Mouse (Mus musculus): ENCODE results near the gene Prss54. TPM values are rescaled to one million over a fixed set of nuclear protein-coding genes. Genes with fewer than 3 reads are reported as not detected.
"Not testable (repeated sequence)": the region's sequence is repeated elsewhere in the genome, so short reads cannot be mapped to it uniquely, and the experiment has no call there.

The Prss54 gene
- not detected for total RNA-seq (2022)

DNA sequence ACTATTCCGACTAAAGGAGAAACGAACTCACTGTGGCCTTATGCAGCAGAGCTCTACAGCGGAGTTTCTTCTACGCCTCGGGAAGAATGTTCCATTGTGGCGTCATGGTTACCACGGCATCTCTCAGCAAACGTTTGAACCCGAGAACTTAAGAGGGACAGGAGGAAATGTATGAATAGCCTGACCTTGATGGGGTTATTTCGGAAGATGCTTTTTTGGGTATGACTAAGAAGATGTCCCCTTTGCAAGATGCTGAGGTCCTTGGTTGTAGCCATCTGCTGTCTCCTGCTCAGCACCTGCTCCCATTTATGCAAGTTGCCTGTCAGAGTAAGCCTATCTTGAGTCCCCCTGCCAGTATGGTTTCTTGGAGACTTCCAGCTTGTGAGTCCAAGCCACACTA lies at the start of gene Prss54:
Gene Prss54, minus strand, starts transcription at position 101 of the 400 bp plus-strand sequence.
- no peak for DNase-seq

DNA sequence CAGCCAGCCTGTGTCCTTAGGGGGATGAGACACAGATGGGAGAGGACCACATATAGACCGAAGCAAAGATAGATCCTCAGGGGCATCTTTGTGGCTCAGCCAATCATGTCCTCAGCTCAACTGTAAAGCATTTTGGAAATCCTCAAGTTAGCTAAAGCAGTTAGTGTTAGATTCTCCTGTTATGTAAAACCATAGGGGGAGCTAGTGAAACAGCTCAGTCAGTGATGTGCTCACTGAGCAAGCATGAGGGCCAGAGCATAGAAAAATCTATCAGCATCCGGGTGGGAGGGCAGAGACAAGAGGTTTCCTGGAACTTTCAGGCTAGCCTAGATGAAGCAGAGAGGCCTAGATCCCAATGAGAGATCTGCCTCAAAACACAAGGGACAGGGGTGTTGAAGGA lies 48.7 kb upstream of the Prss54 start:
- no peak for DNase-seq

- no peak for DNase-seq
These were observed 43.9 kb upstream of the Prss54 start for GRCm38 (mm10) chr8:95620046-95620445.

DNA sequence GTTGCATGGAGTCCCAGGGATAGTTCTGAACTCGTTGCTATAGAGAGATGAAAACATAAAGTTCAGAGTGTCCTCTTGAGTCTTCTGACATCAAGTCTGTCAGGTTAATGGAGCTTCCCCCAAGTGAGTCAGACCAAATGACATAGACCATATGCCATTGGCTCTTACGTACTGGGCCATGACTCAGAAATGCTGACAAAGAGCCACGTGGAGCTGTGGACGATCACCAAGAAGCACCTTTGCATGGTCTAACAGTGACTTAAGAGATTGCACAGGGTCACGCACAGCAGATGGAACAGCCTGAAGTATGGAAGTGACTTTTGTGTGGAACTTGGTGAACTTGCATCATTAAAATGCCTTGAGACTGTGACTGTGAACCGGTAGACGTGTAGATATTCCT lies 40.2 kb upstream of the Prss54 start:
- no peak for DNase-seq

- DNase-seq = no peak
These were observed 35.6 kb upstream of the Prss54 start for GRCm38 (mm10) chr8:95611769-95612168.

GRCm38 (mm10) chr8:95610749-95611148 lies 34.6 kb upstream of the Prss54 start:
- no peak for DNase-seq

DNA sequence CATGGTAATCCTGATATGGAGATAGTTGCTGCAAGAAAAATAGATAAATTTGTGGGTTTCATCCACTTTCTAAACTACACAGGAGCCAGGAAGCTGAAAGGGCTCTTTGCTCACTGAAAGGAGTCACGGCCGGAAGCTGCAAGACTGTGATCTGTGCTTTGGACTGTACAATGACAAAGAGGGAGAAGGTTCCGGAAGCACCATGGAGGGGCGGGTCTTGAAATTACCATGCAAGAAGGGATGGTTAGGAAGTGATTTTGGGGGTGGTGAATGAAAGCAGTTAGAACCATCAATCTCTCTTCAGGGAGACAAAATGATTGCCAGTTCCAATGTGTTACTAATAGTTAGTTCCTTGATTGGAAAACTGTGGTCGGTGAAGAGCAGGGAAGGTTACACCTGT lies 33.3 kb upstream of the Prss54 start:
- DNase-seq = no peak

GRCm38 (mm10) chr8:95607210-95607609 lies 31.1 kb upstream of the Prss54 start:
- DNase-seq = no peak

DNA sequence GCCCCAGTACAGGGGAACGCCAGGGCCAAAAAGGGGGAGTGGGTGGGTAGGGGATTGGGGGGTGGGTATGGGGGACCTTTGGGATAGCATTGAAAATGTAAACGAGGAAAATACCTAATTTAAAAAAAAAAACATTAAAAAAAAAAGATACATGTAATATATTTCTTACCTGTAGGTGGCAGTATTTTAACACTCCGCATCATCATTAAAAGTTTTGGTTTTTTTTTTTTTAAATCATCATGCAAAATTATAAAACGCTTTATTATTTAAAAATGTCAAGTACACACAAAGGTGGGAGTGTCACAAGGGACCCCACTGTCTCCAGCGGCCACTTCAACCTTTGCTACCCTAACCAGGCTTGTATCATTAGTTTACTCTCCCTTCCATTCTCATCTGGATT lies 30.4 kb upstream of the Prss54 start:
- not testable (repeated sequence) for DNase-seq

DNA sequence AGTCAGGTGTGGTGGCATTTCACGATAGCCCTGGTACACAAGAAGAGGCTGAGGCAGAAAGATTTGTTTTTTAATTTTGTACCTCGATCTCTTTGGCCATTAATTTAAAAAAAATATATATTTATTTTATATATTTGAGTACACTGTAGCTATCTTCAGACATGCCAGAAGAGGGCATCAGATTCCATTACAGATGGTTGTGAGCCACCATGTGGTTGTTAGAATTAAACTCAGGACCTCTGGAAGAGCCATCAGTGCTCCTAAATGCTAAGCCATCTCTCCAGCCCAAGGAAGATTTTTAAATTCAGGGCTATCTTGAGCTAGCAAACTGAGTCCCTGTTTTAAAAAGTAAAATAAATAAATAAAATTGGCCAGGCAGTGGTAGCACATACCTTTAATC lies 26.0 kb upstream of the Prss54 start:
- DNase-seq = no peak

DNA sequence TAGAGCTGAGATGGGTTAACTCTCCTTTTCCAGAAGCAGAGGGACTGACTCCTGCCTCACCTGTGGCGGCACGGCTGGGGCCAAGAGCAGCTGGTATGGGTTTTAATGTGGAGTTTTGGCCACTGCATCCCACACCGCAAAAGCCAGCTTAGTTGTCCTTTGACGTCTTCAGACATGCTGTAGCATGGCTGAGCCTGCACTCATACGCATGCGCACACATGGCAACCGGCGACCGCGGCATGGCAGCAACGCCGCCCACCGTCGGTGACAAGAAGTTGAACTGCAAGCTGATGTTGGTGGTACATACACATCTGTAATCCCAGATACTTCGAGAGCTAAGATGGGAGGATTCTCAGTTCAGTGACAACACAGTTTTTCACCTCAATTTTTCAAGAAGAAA lies 25.2 kb upstream of the Prss54 start:
- no peak for DNase-seq

- no peak for DNase-seq
These were observed 23.7 kb upstream of the Prss54 start for GRCm38 (mm10) chr8:95599861-95600260.

GRCm38 (mm10) chr8:95596841-95597241 lies 20.7 kb upstream of the Prss54 start:
- no peak for DNase-seq

GRCm38 (mm10) chr8:95595131-95595530 lies 19.0 kb upstream of the Prss54 start:
- no peak for DNase-seq

DNA sequence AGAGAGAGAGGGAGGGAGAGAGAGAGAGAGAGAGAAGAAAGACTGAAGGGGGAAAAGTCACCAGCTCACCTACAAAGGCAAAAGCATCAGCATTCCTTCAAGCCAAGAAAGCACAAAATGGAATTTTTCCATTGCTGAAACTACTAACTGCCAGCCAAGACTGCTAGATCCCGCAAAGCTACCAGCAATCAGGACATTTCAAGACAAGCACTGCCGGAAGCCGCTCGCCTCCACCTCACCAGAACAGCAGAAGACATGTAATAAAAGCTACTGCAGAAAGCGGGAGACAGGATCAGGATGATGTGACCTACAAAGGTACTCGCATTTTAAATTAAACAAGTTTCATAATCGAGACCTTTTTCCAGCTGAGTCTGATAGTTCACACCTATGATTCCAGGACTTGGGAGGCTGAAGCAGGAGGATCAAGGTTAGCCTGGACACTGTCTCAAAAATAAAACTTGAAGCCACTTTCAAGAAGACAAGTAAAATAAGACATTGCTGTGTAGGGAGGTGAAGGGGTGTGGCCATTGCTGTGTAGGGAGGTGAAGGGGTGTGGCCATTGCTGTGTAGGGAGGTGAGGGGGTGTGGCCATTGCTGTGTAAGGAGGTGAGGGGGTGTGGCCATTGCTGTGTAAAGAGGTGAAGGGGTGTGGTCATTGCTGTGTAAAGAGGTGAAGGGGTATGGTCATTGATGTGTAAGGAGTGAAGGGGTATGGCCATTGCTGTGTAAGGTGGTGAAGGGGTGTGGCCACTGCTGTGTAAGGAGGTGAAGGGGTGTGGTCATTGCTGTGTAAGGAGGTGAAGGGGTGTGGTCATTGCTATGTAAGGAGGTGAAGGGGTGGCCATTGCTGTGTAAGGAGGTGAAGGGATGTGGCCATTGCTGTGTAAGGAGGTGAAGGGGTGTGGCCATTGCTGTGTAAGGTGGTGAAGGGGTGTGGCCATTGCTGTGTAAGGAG lies 17.6 kb upstream of the Prss54 start:
- no peak for DNase-seq

GRCm38 (mm10) chr8:95592131-95592780 lies 16.1 kb upstream of the Prss54 start:
- DNase-seq = no peak

DNA sequence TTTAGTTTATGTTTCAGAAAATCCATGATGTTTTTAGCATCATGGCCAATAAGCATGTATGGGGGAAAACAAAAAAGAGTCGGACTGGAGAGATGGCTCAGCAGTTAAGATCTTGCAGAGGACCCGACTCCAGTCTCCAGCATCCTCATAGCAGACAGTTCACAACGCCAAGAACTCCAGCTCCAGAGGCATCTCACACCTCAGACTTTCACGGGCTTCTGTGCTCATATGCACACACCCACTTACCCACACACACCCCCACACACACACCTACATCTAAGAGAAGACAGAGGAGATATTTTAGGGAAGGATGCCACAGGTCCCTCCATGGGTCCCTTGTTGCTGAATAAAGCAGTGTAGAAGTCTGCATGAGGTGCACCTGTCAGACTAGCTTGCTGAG lies 14.4 kb upstream of the Prss54 start:
- no peak for DNase-seq

- DNase-seq = no peak
These were observed 13.1 kb upstream of the Prss54 start for GRCm38 (mm10) chr8:95589282-95589681.

GRCm38 (mm10) chr8:95587339-95587738 lies 11.2 kb upstream of the Prss54 start:
- DNase-seq = no peak

GRCm38 (mm10) chr8:95573146-95573545 lies 3.0 kb downstream of the Prss54 start:
- DNase-seq = no peak

GRCm38 (mm10) chr8:95566809-95567208 lies 9.3 kb downstream of the Prss54 start:
- no peak for DNase-seq

- DNase-seq = no peak
These were observed 9.9 kb downstream of the Prss54 start for GRCm38 (mm10) chr8:95566217-95566616.

DNA sequence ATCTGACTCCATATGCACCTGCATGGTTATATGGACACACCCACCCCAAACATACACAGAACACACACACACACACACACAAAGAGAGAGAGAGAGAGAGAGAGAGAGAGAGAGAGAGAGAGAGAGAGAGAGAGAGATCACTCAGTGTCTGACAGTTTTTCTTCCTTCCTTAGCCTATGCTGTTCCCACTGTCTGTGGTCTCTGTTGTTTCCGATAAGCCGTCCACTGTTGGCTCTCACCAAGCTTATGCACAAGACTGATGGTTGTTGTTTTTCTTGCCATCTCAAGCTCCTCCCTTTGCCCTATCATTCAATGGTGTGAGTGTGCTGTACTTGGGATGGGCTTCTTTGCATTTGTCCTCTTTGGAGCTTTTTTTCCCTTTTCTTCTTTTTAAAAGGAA lies 20.2 kb downstream of the Prss54 start:
- no peak for DNase-seq

DNA sequence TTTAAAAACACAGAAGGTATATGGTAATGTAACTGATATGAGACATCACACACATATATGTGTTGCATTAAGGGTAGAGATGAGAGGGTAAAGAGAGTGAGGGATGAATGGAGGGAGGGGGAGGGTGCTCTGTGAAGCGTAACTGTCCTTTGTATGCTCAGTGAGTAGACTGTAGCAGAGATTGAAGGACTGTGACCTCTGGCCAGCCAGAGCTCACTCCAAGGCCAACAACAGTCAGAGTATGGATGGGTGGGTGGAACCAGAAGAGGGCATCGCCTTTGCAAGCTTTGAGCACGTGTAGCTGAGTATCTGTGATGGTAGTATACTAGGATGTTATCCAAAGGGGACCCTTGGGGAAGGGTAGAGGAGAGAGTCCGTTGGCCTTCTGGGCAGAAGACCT lies 24.6 kb downstream of the Prss54 start:
- DNase-seq = no peak

All from adrenal gland, adult 8-10 months (tissue).